Mouse (Mus musculus) forebrain, embryonic 14.5 days (tissue): Measurements from ENCODE around the gene Gm13288. TPM values are rescaled to one million over a fixed set of nuclear protein-coding genes. Genes with fewer than 3 reads are reported as not detected.
"Not testable (repeated sequence)": the region's sequence is repeated elsewhere in the genome, so short reads cannot be mapped to it uniquely, and the experiment has no call there.

Experiments used
- ATAC-seq: fragments of 200-750 bp; cut with Nextera tagmentation; 2 replicates; pipeline ENCODE4 v1.8.0; 2017; ENCODE audit warnings: mild to moderate bottlenecking, moderate library complexity
- DNase-seq: peaks from one replicate; pipeline ENCODE4 v3.0.0-alpha.2; 2015; ENCODE audit warnings: low spot score
- H3K27ac ChIP-seq: fragments of 300-500 bp; sonication (generic); 2 replicates; pipeline ENCODE4 v1.5.1; 2014; ENCODE audit warnings: low read depth, mild to moderate bottlenecking, control low read depth, low read length, moderate library complexity
- H3K27me3 ChIP-seq: fragments of 300-500 bp; sonication (generic); replicated peaks from 2 replicates; pipeline ENCODE4 v1.6.1; 2014; ENCODE audit warnings: low read length, control low read depth, mixed read lengths; ENCODE audit not compliant: control insufficient read depth, insufficient read depth
- H3K36me3 ChIP-seq: fragments of 300-500 bp; sonication (generic); 2 replicates; pipeline ENCODE4 v1.6.1; 2014; ENCODE audit warnings: low read length, control low read depth; ENCODE audit not compliant: control insufficient read depth, insufficient read depth
- H3K4me1 ChIP-seq: fragments of 300-500 bp; sonication (generic); 2 replicates; pipeline ENCODE4 v1.6.1; 2014; ENCODE audit warnings: antibody characterized with exemption, low read length, control low read depth; ENCODE audit not compliant: control insufficient read depth, insufficient read depth
- H3K4me2 ChIP-seq: fragments of 300-500 bp; sonication (generic); 2 replicates; pipeline ENCODE4 v1.6.1; 2014; ENCODE audit warnings: mild to moderate bottlenecking, control low read depth, low read length
- H3K4me3 ChIP-seq: fragments of 300-500 bp; sonication (generic); 2 replicates; pipeline ENCODE4 v1.5.1; 2014; ENCODE audit warnings: low read depth, low read length, control low read depth
- H3K9ac ChIP-seq: fragments of 300-500 bp; sonication (generic); 2 replicates; pipeline ENCODE4 v1.6.1; 2014; ENCODE audit warnings: mild to moderate bottlenecking, low read length, control low read depth, moderate library complexity
- H3K9me3 ChIP-seq: fragments of 300-500 bp; sonication (generic); replicated peaks from 2 replicates; pipeline ENCODE4 v1.6.1; 2016; ENCODE audit warnings: low read length, control low read depth, mixed read lengths; ENCODE audit not compliant: control insufficient read depth
- WGBS: fragments of 180-500 bp; shearing (Covaris S2); extraction: QIAGEN DNeasy Blood & Tissue Kit; methylation state at CpG from one replicate; pipeline ENCODE4 v1.1.7; 2014; 5-methylcytosine and 5-hydroxymethylcytosine counted together
- polyA plus RNA-seq: library from polyadenylated mRNA; unstranded; fragments of >200 nt; fragmentation: Nextera tagmentation; extraction: Ambion mirVana; gene quantifications from 2 replicates; pipeline ENCODE4 v1.2.1, GENCODE M21; 2014

Gm13288 gene
- polyA plus RNA-seq, 1 experiment from 2014 or later, result not detected

- DNase-seq, H3K4me1 ChIP-seq, H3K27me3 ChIP-seq, H3K9me3 ChIP-seq, H3K9ac ChIP-seq, H3K36me3 ChIP-seq, ATAC-seq, H3K27ac ChIP-seq, H3K4me3 ChIP-seq, H3K4me2 ChIP-seq: not testable (repeated sequence)
Measured at GRCm38 (mm10) chr4:88827116-88827515, 21.8 kb downstream of the Gm13288 start, which contains the start of gene Ifna6. Gene Ifna6, plus strand, starts transcription at chr4:88827416.

DNA sequence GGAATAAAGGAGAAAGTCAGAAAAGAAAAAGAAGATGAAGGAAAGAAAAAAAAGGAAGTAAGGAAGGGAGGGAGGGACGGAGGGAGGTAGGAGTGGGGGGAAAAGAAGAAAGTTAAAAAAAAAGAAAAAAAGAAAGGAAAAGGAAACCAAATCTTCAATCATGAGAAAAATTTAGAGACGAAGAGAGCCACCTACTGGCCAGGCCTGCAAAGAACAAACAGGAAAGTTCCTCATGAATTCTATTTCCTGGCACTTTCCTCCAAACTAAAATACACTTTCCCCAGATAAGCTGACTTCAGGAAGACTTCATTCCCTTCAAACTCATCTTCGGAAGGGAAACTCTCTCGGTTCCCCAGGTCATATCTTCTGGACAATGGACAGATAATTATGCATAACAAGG is 25.2 kb downstream of the Gm13288 start:
- no peak overlapping the region for H3K4me2 ChIP-seq
- no peaks in the 10 kb centered on the region for H3K9me3 ChIP-seq
- no peak overlapping the region for H3K27ac ChIP-seq
- no peaks in the 10 kb centered on the region for H3K36me3 ChIP-seq
- WGBS, result 23% methylated on average over 4 of the region's 4 CpGs
- H3K9ac ChIP-seq, result no peak overlapping the region
- H3K27me3 ChIP-seq, result no peaks in the 10 kb centered on the region
- no peaks in the 10 kb centered on the region for H3K4me1 ChIP-seq
- DNase-seq (peak; percentile 48), ATAC-seq (no peak)
- no peak overlapping the region for H3K4me3 ChIP-seq

DNA sequence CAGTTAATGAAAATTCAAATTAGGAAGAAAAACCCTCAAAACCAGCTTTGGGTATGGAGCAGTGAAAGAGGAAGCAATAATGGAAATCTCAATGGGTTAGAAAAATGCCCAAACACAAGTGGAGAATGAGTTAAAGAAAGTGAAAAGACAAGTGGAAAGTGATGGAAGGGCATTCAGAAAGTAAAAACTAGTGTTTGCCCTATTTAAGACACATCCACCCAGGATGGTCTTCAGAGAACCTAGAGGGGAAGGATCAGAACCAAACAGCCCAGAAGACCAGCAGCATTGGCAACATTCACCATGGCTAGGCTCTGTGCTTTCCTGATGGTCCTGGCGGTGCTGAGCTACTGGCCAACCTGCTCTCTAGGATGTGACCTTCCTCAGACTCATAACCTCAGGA is 29.9 kb downstream of the Gm13288 start, which contains the start of gene Ifna5:
TSS of gene Ifna5 (plus strand) at position 301 of the 400 bp plus-strand sequence.
- DNase-seq, ATAC-seq, H3K27me3 ChIP-seq, H3K9ac ChIP-seq, H3K9me3 ChIP-seq, H3K36me3 ChIP-seq, H3K4me3 ChIP-seq, H3K27ac ChIP-seq, H3K4me1 ChIP-seq, H3K4me2 ChIP-seq: not testable (repeated sequence)
- 80% methylated on average over 1 of the region's 1 CpGs for WGBS

- no peak overlapping the region for H3K9ac ChIP-seq
- ATAC-seq (no peak), DNase-seq (peak; percentile 19)
- no peak overlapping the region for H3K4me2 ChIP-seq
- H3K4me1 ChIP-seq, result no peaks in the 10 kb centered on the region
- no peaks in the 10 kb centered on the region for H3K27me3 ChIP-seq
- H3K36me3 ChIP-seq, result no peaks in the 10 kb centered on the region
- H3K4me3 ChIP-seq, result no peak overlapping the region
- H3K27ac ChIP-seq, result no peak overlapping the region
- WGBS, result 40% methylated on average over 3 of the region's 3 CpGs
- H3K9me3 ChIP-seq, result no peaks in the 10 kb centered on the region
Measured at GRCm38 (mm10) chr4:88838828-88839227, 33.5 kb downstream of the Gm13288 start.

DNA sequence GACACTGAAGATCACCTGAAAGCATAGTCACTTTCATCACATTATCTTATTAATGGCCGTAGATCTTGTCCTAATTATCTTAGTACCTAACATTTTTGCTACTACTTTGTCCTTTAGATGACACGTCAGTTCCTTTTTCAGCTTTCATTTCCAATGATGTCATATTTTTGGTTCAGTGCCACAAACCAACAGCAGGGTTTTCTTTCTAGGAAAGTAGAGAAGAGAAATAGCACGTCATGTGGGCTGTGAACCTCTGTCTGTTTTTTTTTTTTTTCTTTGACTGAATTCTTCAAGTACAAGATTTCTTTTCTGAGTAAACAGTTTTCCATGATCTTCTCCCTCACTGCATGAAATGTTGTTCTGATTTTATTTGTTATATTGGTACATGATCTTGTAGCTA is 34.7 kb downstream of the Gm13288 start:
- Histone ChIP-seq H3K27ac (no peak overlapping the region), H3K9ac (no peak overlapping the region), H3K4me2 (no peak overlapping the region), H3K4me3 (no peak overlapping the region), H3K27me3 (no peaks in the 10 kb centered on the region), H3K9me3 (no peaks in the 10 kb centered on the region), H3K4me1 (no peaks in the 10 kb centered on the region), H3K36me3 (no peaks in the 10 kb centered on the region)
- 70% methylated on average over 3 of the region's 3 CpGs for WGBS
- DNase-seq (no peak), ATAC-seq (no peak)

- Histone ChIP-seq H3K36me3 (no peaks in the 10 kb centered on the region), H3K4me1 (no peaks in the 10 kb centered on the region), H3K4me2 (no peak within 1 kb of the TSS), H3K9ac (no peak within 1 kb of the TSS), H3K4me3 (no peak within 1 kb of the TSS), H3K27ac (no peak within 1 kb of the TSS), H3K27me3 (no peaks in the 10 kb centered on the region), H3K9me3 (no peaks in the 10 kb centered on the region)
- no peak for DNase-seq
- 35% methylated on average over 2 of the region's 2 CpGs for WGBS
- no peak for ATAC-seq
Measured at GRCm38 (mm10) chr4:88841438-88841911, 36.1 kb downstream of the Gm13288 start, which contains the start of gene Ifna4. Gene Ifna4, plus strand, starts transcription at chr4:88841861.

DNA sequence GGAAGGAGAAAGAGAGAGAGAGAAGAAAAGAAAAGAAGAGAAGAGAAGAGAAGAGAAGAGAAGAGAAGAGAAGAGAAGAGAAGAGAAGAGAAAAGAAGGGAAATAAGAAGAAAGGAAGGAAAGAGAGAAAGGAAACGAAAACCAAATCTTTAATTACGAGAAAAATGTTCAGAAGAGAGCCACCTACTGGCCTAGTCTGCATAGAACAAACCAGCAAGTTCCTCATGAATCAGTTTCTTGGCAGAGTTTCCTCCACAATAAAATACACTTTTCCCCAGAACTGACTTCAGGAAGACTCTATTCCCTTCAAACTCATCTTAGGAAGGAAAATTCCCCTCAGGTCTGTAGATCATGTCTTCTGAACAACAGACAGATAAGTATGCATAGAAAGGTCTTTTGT is 40.0 kb downstream of the Gm13288 start:
- no peaks in the 10 kb centered on the region for H3K9me3 ChIP-seq
- ATAC-seq (no peak), DNase-seq (no peak)
- no peak overlapping the region for H3K4me2 ChIP-seq
- H3K27ac ChIP-seq, result no peak overlapping the region
- H3K36me3 ChIP-seq, result no peaks in the 10 kb centered on the region
- H3K4me3 ChIP-seq, result no peak overlapping the region
- WGBS, result 55% methylated on average over 2 of the region's 2 CpGs
- no peak overlapping the region for H3K9ac ChIP-seq
- no peaks in the 10 kb centered on the region for H3K27me3 ChIP-seq
- no peaks in the 10 kb centered on the region for H3K4me1 ChIP-seq

GRCm38 (mm10) chr4:88849698-88850097 is 44.4 kb downstream of the Gm13288 start, which contains the start of gene Ifna1:
Gene Ifna1, plus strand, starts transcription at chr4:88850087.
- WGBS, result 35% methylated on average over 1 of the region's 1 CpGs
- Histone ChIP-seq H3K4me3 (no peak within 1 kb of the TSS), H3K9me3 (no peaks in the 10 kb centered on the region), H3K4me1 (no peaks in the 10 kb centered on the region), H3K27me3 (no peaks in the 10 kb centered on the region), H3K36me3 (no peaks in the 10 kb centered on the region), H3K4me2 (no peak within 1 kb of the TSS), H3K27ac (no peak within 1 kb of the TSS), H3K9ac (no peak within 1 kb of the TSS)
- ATAC-seq, result no peak
- DNase-seq, result no peak

- Histone ChIP-seq H3K4me1 (no peaks in the 10 kb centered on the region), H3K27ac (no peak overlapping the region; the same call in 1 of the 2 replicates), H3K9me3 (no peaks in the 10 kb centered on the region), H3K4me3 (no peak overlapping the region), H3K27me3 (no peaks in the 10 kb centered on the region), H3K4me2 (no peak overlapping the region), H3K9ac (no peak overlapping the region), H3K36me3 (no peaks in the 10 kb centered on the region)
- WGBS, result 10% methylated on average over 4 of the region's 4 CpGs
- DNase-seq (peak; percentile 67), ATAC-seq (peak; percentile 90)
Measured at GRCm38 (mm10) chr4:88851026-88851763, 45.9 kb downstream of the Gm13288 start.
